Mouse (Mus musculus) heart, adult 2 months (tissue): Measurements from ENCODE around the gene Hist1h2bg.

ENCODE experiments used
- CTCF ChIP-seq: fragments of 200-600 bp; IDR thresholded peaks from 2 replicates; pipeline ENCODE4 v1.8.1; 2022; ENCODE audit warnings: antibody characterized with exemption, mild to moderate bottlenecking, moderate library complexity
- POLR2A ChIP-seq: fragments of 200-500 bp; IDR thresholded peaks from 2 replicates; pipeline ENCODE4 v1.6.1; 2011; ENCODE audit warnings: mild to moderate bottlenecking, low read depth, low read length, control low read depth; ENCODE audit not compliant: insufficient read depth

GRCm38 (mm10) chr13:23609844-23610243 lies 38.6 kb downstream of the Hist1h2bg start:
- TF ChIP-seq POLR2A (no peak), CTCF (no peak)
